Mouse (Mus musculus) left cerebral cortex, postnatal 4 days (tissue): Measurements from ENCODE around the gene Grid1. TPM values are rescaled to one million over a fixed set of nuclear protein-coding genes. Genes with fewer than 3 reads are reported as not detected.
A peak's percentile ranks its signal among the peaks of the same experiment; 100 is the strongest.

Source experiments
- DNase-seq: peaks from one replicate; pipeline ENCODE4 v3.0.0-alpha.2; 2022
- intact Hi-C: fragments of 180-260 bp; cut with DNase I; formaldehyde crosslinking; loops from one replicate; pipeline ENCODE4 v1.15.1; 2025
- total RNA-seq, 2 experiments: library from RNA; stranded (reverse); gene quantifications; 2 replicates each; pipeline ENCODE4 v1.2.3; 2021

The Grid1 gene
- total RNA-seq: 10 to 100 TPM; 42.9 to 51.1 TPM

GRCm38 (mm10) chr14:34819919-34820652 is at the start of gene Grid1:
Gene Grid1, plus strand, starts transcription at chr14:34820108.
- intact Hi-C loops: loop anchor here (10.0 kb wide), 2 partner anchors 255 to 1395 kb away; no protein-coding TSS in a partner anchor
- DNase-seq: peak; percentile 48

- intact Hi-C loops: no loop called here
- DNase-seq: no peak
These were observed 49.4 kb upstream of the Grid1 start for GRCm38 (mm10) chr14:34770467-34770866.

GRCm38 (mm10) chr14:34771601-34772000 is 48.3 kb upstream of the Grid1 start:
- no peak for DNase-seq
- intact Hi-C loops: no loop called here

GRCm38 (mm10) chr14:34772132-34772531 is 47.8 kb upstream of the Grid1 start:
- no peak for DNase-seq
- intact Hi-C loops: no loop called here

- intact Hi-C loops: no loop called here
- no peak for DNase-seq
These were observed 46.2 kb upstream of the Grid1 start for GRCm38 (mm10) chr14:34773681-34774080.

- intact Hi-C loops: no loop called here
These were observed 45.7 kb upstream of the Grid1 start for GRCm38 (mm10) chr14:34774231-34774630.

GRCm38 (mm10) chr14:34776719-34777385 is 43.1 kb upstream of the Grid1 start:
- intact Hi-C loops: loop anchor here (2.0 kb wide), 1 partner anchor 158 kb away; no protein-coding TSS in a partner anchor
- DNase-seq: no peak

More at GRCm38 (mm10) chr14:34774231-34774630, 45.7 kb upstream of the Grid1 start:
- no peak for DNase-seq

- intact Hi-C loops: loop anchor here (2.0 kb wide), 1 partner anchor 159 kb away; no protein-coding TSS in a partner anchor
- peak; percentile 17 for DNase-seq
These were observed 42.1 kb upstream of the Grid1 start for GRCm38 (mm10) chr14:34777810-34778209.

- no peak for DNase-seq
- intact Hi-C loops: no loop called here
These were observed 41.1 kb upstream of the Grid1 start for GRCm38 (mm10) chr14:34778760-34779159.

GRCm38 (mm10) chr14:34793406-34794037 is 26.4 kb upstream of the Grid1 start:
- DNase-seq: no peak
- intact Hi-C loops: no loop called here

- intact Hi-C loops: loop anchor here (5.0 kb wide), 1 partner anchor 1966 kb away; no protein-coding TSS in a partner anchor
These were observed 9.0 kb upstream of the Grid1 start for GRCm38 (mm10) chr14:34810763-34811489.

GRCm38 (mm10) chr14:34811490-34811808 is 8.5 kb upstream of the Grid1 start:
- DNase-seq: no peak
- intact Hi-C loops: loop anchor here (5.0 kb wide), 1 partner anchor 1966 kb away; no protein-coding TSS in a partner anchor

More at GRCm38 (mm10) chr14:34810763-34811489, 9.0 kb upstream of the Grid1 start:
- peak; percentile 89 for DNase-seq

GRCm38 (mm10) chr14:34816301-34816700 is 3.6 kb upstream of the Grid1 start:
- DNase-seq: no peak
- intact Hi-C loops: no loop called here

GRCm38 (mm10) chr14:34818387-34818980 is 1.4 kb upstream of the Grid1 start:
- intact Hi-C loops: no loop called here
- DNase-seq: no peak

GRCm38 (mm10) chr14:34819121-34819918 is 588 bp upstream of the Grid1 start:
- DNase-seq: peak; percentile 77
- intact Hi-C loops: no loop called here

GRCm38 (mm10) chr14:34820653-34821005 is 721 bp downstream of the Grid1 start:
- DNase-seq: peak; percentile 40

GRCm38 (mm10) chr14:34821131-34821790 is 1.4 kb downstream of the Grid1 start:
- intact Hi-C loops: loop anchor here (10.0 kb wide), 2 partner anchors 254 to 1394 kb away; no protein-coding TSS in a partner anchor
- no peak for DNase-seq

More at GRCm38 (mm10) chr14:34820653-34821005, 721 bp downstream of the Grid1 start:
- intact Hi-C loops: loop anchor here (10.0 kb wide), 2 partner anchors 254 to 1394 kb away; no protein-coding TSS in a partner anchor

GRCm38 (mm10) chr14:34823136-34823535 is 3.2 kb downstream of the Grid1 start:
- DNase-seq: peak; percentile 88
- intact Hi-C loops: loop anchor here (10.0 kb wide), 2 partner anchors 252 to 1392 kb away; no protein-coding TSS in a partner anchor

- no peak for DNase-seq
- intact Hi-C loops: loop anchor here (10.0 kb wide), 2 partner anchors 251 to 1391 kb away; no protein-coding TSS in a partner anchor
These were observed 4.3 kb downstream of the Grid1 start for GRCm38 (mm10) chr14:34824186-34824585.
